Mouse (Mus musculus) kidney, adult 2 months (tissue): ENCODE measurements at regions not wholly inside any gene's neighbourhood (a gene's known extent, or its start where the extent isn't known, plus 50 kb on each side); places are given as distances from the start of the nearest gene placed in this dataset.

Experiments used
- DNase-seq: peaks from one replicate; pipeline ENCODE4 v3.0.0; 2021
- H3K27ac ChIP-seq: fragments of 200-500 bp; 2 replicates; pipeline ENCODE4 v1.5.1; 2012; ENCODE audit warnings: low read depth, low read length, control low read depth, inconsistent platforms; ENCODE audit not compliant: insufficient read depth
- H3K27me3 ChIP-seq: fragments of 200-500 bp; replicated peaks from 2 replicates; pipeline ENCODE4 v1.6.1; 2012; ENCODE audit warnings: mild to moderate bottlenecking, moderate library complexity, low read length, inconsistent platforms; ENCODE audit not compliant: control insufficient read depth, insufficient read depth
- H3K36me3 ChIP-seq: fragments of 200-500 bp; 2 replicates; pipeline ENCODE4 v1.6.1; 2012; ENCODE audit warnings: mild to moderate bottlenecking, moderate library complexity, low read length, inconsistent platforms; ENCODE audit not compliant: control insufficient read depth, insufficient read depth
- H3K4me1 ChIP-seq: fragments of 200-500 bp; 2 replicates; pipeline ENCODE4 v1.6.1; 2011; ENCODE audit warnings: low read length; ENCODE audit not compliant: control insufficient read depth, insufficient read depth
- H3K4me3 ChIP-seq: fragments of 200-500 bp; 2 replicates; pipeline ENCODE4 v1.5.1; 2011; ENCODE audit warnings: mild to moderate bottlenecking, low read depth, low read length, control low read depth; ENCODE audit not compliant: insufficient read depth
- CTCF ChIP-seq: fragments of 200-500 bp; conservative IDR thresholded peaks from 2 replicates; pipeline ENCODE4 v1.5.1; 2011; ENCODE audit warnings: low read depth, mild to moderate bottlenecking, control low read depth, low read length, moderate library complexity, mixed read lengths; ENCODE audit not compliant: insufficient read depth, insufficient read length
- POLR2A ChIP-seq: fragments of 200-500 bp; IDR thresholded peaks from one replicate; pipeline ENCODE4 v1.6.1; 2011; ENCODE audit warnings: low read depth, low read length, control low read depth
- WGBS: fragments of 180-500 bp; shearing (Covaris S2); methylation state at CpG from one replicate; pipeline ENCODE4 v1.1.7; 2018; 5-methylcytosine and 5-hydroxymethylcytosine counted together

DNA sequence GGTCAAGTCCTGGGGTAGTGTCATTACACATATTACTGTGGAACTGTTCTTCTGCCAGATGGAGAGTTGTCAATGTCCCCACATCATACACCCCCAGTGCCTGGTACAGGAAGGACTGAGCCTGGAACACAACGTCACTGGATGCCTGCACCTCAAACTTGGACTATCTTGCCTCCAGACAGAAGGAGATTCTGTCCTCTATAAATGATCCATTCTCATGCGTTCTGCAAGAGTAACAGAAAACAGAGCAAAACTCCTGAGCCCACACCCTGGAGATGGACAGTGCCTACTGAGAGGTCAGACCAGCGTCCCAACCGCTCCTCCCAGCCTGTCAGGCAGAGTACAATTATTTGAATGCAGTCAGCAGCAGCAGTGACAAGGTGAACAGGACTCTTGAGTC, 261.1 kb downstream of the Dysf start:
- H3K27ac ChIP-seq, result no peak overlapping the region
- no peak for TF ChIP-seq CTCF
- no peak for TF ChIP-seq POLR2A
- H3K27me3 ChIP-seq, result no peaks in the 10 kb centered on the region
- H3K4me3 ChIP-seq, result no peak overlapping the region
- 0 out of 2 replicates have a peak, but pooled peaks cover 3% of the 10 kb centered on the region for H3K4me1 ChIP-seq
- DNase-seq, result no peak
- 96% methylated on average over 4 of the region's 4 CpGs for WGBS
- no peaks in the 10 kb centered on the region for H3K36me3 ChIP-seq

DNA sequence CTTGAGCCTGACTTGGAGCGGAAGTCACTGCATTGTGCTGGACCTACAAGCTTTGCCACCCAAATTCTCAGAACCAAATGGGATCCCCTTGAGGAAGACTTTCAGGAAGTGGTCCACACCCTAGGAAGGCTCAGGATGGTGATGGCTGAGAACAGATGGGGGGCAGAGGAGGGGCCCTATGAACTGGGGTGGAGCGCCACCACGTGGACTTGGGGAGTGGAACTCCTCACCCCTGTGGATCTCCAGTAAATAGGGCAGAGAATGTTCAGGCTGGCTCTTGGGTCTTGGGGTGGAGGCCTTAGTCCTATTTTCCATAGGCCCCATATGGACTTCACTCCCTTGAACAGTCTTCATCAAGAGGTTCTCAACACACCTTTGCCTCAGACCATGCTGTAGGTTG, 260.6 kb downstream of the Dysf start:
- DNase-seq, result no peak
- peak; percentile 18; the same call in 1 of the 2 replicates for TF ChIP-seq CTCF
- TF ChIP-seq POLR2A, result no peak
- Histone ChIP-seq H3K36me3 (no peaks in the 10 kb centered on the region), H3K27me3 (no peaks in the 10 kb centered on the region), H3K4me3 (no peak overlapping the region), H3K4me1 (0 out of 2 replicates have a peak, but pooled peaks cover 3% of the 10 kb centered on the region), H3K27ac (no peak overlapping the region)
- 72% methylated on average over 3 of the region's 3 CpGs for WGBS

DNA sequence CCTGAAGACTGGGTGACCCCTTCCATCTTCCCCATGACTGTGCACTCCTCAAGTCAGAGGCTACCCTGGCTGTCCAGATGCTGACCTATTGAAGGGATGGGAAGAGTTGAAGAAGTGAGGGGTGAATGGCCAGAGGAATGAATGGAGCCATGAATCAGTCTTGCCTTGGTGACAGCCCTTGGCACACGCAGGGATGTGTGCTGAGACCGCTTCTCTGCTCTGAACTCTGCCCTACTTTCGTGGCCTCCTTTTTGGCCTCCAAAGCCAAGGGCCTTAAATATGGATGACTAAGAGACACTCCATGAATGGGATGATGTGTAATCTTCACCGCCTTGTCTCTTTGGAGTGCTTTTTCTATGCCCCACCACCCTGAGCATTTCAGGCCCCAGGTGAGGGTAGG, 259.7 kb downstream of the Dysf start:
- DNase-seq, result no peak
- H3K27me3 ChIP-seq, result no peaks in the 10 kb centered on the region
- H3K27ac ChIP-seq, result no peak overlapping the region
- no peak overlapping the region for H3K4me3 ChIP-seq
- WGBS, result 93% methylated on average over 4 of the region's 4 CpGs
- 0 out of 2 replicates have a peak, but pooled peaks cover 3% of the 10 kb centered on the region for H3K4me1 ChIP-seq
- no peak for TF ChIP-seq POLR2A
- TF ChIP-seq CTCF, result no peak
- no peaks in the 10 kb centered on the region for H3K36me3 ChIP-seq

DNA sequence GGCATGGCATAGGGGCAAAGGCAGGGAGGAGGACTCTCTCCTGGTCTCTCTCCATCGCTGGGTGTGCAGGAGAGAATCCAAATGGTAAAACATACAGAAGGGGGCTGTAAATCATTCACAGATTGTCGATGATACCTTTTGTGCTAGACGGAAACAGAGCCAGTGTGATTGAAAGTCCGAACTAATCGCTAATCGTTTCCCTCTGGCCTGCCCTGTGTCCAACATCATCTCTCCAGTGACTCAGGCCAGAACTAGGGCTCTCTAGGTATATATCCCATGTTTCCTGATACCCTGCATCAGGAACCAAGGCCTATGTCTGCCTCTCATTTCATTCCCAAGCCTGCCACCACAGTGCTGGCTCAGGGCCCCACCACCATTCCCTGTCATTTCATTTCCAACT, 259.1 kb downstream of the Dysf start:
- Histone ChIP-seq H3K27me3 (no peaks in the 10 kb centered on the region), H3K36me3 (no peaks in the 10 kb centered on the region), H3K27ac (no peak overlapping the region), H3K4me1 (no peaks in the 10 kb centered on the region), H3K4me3 (no peak overlapping the region)
- WGBS, result 75% methylated on average over 6 of the region's 6 CpGs
- DNase-seq, result no peak
- no peak for TF ChIP-seq CTCF
- no peak for TF ChIP-seq POLR2A

DNA sequence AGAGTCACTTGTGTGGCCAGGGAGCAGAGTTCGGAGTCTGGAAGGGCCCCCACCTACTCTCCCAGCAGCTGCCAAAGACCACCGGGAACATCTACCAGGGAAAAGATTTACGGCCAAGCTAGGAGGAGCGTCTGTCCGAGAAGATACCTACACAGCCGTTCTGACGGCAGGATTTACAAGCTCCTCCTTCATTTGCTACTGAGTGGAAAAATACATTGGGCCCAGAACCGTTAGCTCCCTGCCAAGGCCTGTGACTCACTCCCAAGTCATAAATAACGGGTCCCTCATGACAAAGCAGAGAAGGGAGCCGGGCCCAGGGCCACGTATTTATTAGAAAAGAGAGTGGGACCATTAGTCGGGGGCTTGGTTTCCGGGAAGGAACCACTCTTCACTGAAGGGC, 258.3 kb downstream of the Dysf start:
- Histone ChIP-seq H3K36me3 (no peaks in the 10 kb centered on the region), H3K27ac (no peak overlapping the region), H3K4me3 (no peak overlapping the region), H3K4me1 (no peaks in the 10 kb centered on the region), H3K27me3 (no peaks in the 10 kb centered on the region)
- 36% methylated on average over 13 of the region's 13 CpGs for WGBS
- no peak for TF ChIP-seq CTCF
- TF ChIP-seq POLR2A, result no peak
- peak; percentile 70 for DNase-seq

DNA sequence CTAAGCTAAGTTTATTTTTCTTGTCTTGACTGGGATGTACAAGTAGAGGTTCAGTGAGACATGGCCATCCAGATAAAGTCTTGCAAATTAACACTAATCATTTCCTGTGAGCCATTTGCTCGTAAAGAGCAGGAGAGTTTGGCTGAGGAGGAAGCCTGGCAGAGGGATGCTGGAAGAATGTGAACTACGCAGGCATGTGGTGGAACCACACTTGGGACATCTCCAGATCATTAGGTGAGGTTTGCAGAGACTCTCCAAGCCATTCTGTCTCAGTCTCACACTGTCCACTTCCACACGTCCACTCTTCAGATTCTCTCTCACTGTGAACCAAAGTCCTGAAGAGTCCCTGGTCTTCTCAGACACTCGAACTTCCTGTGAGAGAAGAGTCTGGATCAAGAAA, 256.3 kb downstream of the Dysf start:
- no peaks in the 10 kb centered on the region for H3K27me3 ChIP-seq
- no peaks in the 10 kb centered on the region for H3K36me3 ChIP-seq
- WGBS, result 80% methylated on average over 4 of the region's 4 CpGs
- no peak overlapping the region for H3K27ac ChIP-seq
- H3K4me1 ChIP-seq, result no peaks in the 10 kb centered on the region
- TF ChIP-seq POLR2A, result no peak
- TF ChIP-seq CTCF, result no peak
- no peak for DNase-seq
- no peak overlapping the region for H3K4me3 ChIP-seq

DNA sequence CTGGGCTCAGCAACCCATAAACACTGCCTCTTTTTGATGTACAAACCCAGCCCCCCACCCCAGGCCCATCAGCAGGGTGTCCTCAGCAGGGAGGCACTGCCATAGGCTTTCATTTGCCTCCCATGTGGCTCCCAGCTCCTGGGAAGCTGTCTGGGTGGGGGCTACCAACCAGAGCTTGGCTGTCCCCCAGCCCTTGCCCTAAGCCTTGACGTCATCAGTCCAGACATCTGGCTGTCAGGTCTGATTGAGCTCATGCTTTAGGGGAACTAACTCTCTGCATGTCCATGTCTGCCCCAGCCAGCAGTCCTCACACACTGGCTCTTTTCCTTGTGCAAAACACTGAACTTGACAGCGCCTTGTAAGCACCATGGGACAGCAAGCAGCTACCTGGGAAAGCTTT, 255.3 kb downstream of the Dysf start:
- 69% methylated on average over 2 of the region's 2 CpGs for WGBS
- Histone ChIP-seq H3K27ac (no peak overlapping the region), H3K36me3 (no peaks in the 10 kb centered on the region), H3K4me1 (no peaks in the 10 kb centered on the region), H3K27me3 (no peaks in the 10 kb centered on the region), H3K4me3 (no peak overlapping the region)
- DNase-seq, result no peak
- TF ChIP-seq POLR2A (no peak), CTCF (no peak)

DNA sequence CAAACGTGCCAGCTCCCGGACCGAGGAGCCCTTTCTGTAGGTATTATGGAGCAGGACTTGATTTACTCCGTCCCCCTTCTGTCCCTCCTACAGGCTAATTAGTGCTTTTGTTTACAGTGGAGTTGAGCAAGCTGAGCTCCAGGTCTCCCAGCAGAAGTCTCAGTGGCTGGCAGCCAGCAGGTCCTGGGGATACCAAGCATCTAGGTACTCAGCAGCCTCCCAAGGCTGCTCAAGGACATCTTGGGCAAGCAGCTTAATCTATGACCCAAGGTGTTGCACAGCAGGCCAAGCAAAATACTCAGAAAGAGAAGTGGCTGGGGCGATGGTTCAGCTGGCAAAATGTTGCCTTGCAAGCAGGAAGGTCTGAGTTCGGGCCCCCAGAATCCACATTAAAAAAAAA, 254.4 kb downstream of the Dysf start:
- Histone ChIP-seq H3K4me1 (no peaks in the 10 kb centered on the region), H3K27ac (no peak overlapping the region), H3K36me3 (no peaks in the 10 kb centered on the region), H3K4me3 (no peak overlapping the region), H3K27me3 (no peaks in the 10 kb centered on the region)
- TF ChIP-seq POLR2A (no peak), CTCF (no peak)
- 46% methylated on average over 6 of the region's 6 CpGs for WGBS
- no peak for DNase-seq
